Mouse (Mus musculus) liver, embryonic 14 days (tissue): ENCODE data around the gene Basp1. TPM values are rescaled to one million over a fixed set of nuclear protein-coding genes. Genes with fewer than 3 reads are reported as not detected.

ENCODE experiments used
- polyA plus RNA-seq: library from polyadenylated mRNA; depleted of rRNA; stranded (reverse); fragments of >200 nt; gene quantifications from 2 replicates; pipeline ENCODE4 v1.2.3, GENCODE M21; 2012; rRNA removed

Basp1 gene
- polyA plus RNA-seq = 3.8 and 5.0 TPM in 2 replicates

GRCm38 (mm10) chr15:25413378-25413901 is at the start of gene Basp1:
Gene Basp1 (minus strand): TSS chr15:25413764.

Other genes starting within 250 kb of the Basp1 start
- gene Myo10, start 208.8 kb upstream of the Basp1 start, polyA plus RNA-seq = 2.7 and 2.8 TPM in 2 replicates